Mouse (Mus musculus) left cerebral cortex, postnatal 10 days (tissue): ENCODE data around the gene Agbl3. TPM values are rescaled to one million over a fixed set of nuclear protein-coding genes. Genes with fewer than 3 reads are reported as not detected.

Experiments used
- DNase-seq, 2 experiments: peaks; one replicate each; pipeline ENCODE4 v3.0.0; 2021 to 2022; ENCODE audit warnings: low spot score in 2 of 2, mixed read lengths in 1 of 2; ENCODE audit errors: extremely low spot score in 1 of 2
- intact Hi-C: fragments of 180-260 bp; cut with DNase I; formaldehyde crosslinking; loops from one replicate; pipeline ENCODE4 v1.15.1; 2025
- total RNA-seq, 2 experiments: library from RNA; stranded (reverse); gene quantifications; 2 replicates each; pipeline ENCODE4 v1.2.3; 2021

Gene Agbl3
- total RNA-seq: 10 to 100 TPM; 17.1 to 19.7 TPM

- intact Hi-C loops: loop anchor here (5.0 to 10.0 kb wide), 2 partner anchors 97 to 214 kb away; partner anchors contain the start of gene Cyren
- peak; percentile 94 to 97 for DNase-seq
Measured at GRCm38 (mm10) chr6:34780231-34780942, at the start of gene Agbl3. Gene Agbl3 (plus strand): TSS chr6:34780432.

DNA sequence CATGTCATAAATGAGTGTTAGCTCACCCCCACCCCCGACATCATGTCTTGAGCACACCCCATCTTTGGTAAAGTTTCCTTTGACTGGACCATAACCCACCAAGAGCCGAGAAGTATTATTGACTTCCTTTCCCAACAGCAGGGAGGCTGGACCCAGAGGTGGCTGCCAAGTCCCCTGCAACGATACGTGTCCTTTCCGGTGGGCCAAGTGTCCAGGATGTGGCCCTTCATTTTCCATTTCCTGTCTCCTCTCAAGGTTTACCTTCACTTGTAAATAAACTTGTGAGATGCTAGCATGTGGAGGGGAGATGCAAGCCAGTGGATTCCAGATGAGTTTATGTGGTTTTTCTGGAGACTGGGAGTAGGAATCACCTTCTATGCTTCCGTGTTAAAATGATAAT lies 49.2 kb upstream of the Agbl3 start:
- intact Hi-C loops: no loop called here
- peak in 1 of 2 experiments; percentile 38 for DNase-seq

GRCm38 (mm10) chr6:34731529-34731928 lies 48.7 kb upstream of the Agbl3 start:
- intact Hi-C loops: no loop called here
- DNase-seq: no peak

DNA sequence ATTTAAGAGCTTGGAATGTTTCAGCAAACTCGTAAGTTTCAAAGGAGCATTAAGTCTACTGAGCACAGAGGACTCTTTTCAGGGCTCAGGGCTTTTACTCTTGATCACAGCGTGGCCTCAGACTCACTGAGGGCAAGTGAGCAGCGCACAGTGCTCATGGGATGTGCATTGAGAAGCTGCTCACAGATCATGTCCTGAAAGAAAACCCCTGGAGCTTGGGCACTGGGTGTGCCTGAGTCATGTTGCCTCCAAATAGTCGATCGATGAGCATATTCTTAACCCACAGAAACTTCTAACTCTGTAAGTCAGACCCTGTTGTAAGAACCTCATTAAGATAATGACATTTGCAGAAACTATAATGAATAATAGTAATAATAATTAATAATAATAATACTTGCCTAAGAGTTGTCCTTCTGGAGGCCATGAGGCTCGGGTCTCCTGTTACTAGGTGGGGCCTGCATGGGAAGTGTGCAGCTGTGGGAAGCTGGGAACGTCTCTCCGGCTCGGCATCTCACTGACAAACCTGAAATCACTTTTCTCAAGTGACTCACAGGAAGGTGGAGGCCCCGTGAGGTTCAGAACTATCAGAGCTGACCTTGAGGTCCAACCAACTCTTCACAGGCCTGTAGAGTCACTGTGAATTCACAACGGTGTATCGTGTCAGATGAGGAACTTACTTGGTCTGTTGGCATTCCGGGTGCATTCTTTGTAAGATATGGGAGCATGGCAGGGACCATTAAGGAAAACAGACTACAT lies 45.1 kb upstream of the Agbl3 start:
- intact Hi-C loops: no loop called here
- no peak for DNase-seq

DNA sequence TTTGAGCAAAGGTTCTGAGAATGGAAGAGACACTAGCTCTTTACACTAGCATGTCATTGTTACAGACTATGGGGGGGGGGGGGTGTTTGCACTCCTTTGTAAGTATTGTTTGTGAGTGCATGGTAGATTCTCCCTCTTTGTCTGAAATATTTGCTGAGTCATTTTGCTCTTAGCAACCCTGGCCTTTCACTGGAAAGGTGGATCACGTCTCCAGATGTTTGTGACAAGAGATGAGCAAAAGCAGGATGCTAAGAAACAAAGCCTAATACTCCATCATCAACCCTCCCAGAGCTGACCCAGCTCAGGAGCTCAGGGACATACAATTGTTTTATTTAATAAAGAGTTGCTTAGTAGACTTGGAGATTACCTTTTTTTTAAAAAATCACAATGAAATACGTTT lies 43.3 kb upstream of the Agbl3 start:
- no peak for DNase-seq
- intact Hi-C loops: no loop called here

- intact Hi-C loops: no loop called here
- no peak for DNase-seq
Measured at GRCm38 (mm10) chr6:34743946-34744345, 36.3 kb upstream of the Agbl3 start.

DNA sequence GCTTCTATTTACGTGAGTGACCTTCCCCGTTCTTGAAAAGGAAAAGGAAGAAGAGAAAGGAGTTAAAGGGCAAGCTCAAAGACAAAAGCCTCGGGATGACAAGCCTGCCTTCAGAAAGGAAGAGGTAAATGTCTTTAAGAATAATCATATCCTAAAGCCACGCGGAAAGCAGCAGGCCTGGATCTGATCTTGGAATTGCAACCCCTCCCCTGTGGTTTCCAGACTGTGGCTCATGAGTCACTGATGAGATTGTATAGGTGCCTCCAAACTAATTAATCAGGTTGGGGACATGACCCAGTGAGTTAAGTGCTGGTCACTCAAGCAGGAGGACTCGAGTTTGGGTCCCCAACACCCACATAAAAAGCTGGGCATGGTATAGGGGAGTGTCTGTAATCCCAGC lies 32.4 kb upstream of the Agbl3 start:
- no peak for DNase-seq
- intact Hi-C loops: no loop called here

- no peak for DNase-seq
- intact Hi-C loops: no loop called here
Measured at GRCm38 (mm10) chr6:34748566-34748965, 31.7 kb upstream of the Agbl3 start.

GRCm38 (mm10) chr6:34749526-34749925 lies 30.7 kb upstream of the Agbl3 start:
- no peak for DNase-seq
- intact Hi-C loops: no loop called here

- DNase-seq: no peak
- intact Hi-C loops: loop anchor here (5.0 kb wide), 1 partner anchor 458 kb away; no protein-coding TSS in a partner anchor
Measured at GRCm38 (mm10) chr6:34750487-34751120, 29.6 kb upstream of the Agbl3 start.

DNA sequence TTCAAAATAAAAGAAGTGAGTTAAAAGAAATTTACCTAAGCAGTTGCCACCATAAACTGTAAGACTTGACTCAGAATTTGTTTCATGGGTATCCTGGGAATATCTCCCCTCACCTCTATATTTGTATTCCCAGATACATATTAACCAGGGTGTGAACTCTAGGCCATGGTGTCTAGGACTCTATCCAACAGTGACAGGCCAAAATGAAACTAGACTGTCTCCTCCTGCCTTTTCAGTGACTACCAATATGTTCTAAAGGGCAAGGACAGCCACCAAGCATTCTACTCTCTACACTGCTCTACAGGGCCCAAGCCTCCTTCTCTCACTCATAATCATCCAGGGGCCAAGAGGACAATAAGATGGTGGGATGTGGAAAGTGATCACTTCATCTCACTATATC lies 28.6 kb upstream of the Agbl3 start:
- intact Hi-C loops: loop anchor here (5.0 kb wide), 1 partner anchor 459 kb away; no protein-coding TSS in a partner anchor
- DNase-seq: no peak

GRCm38 (mm10) chr6:34754448-34754847 lies 25.8 kb upstream of the Agbl3 start:
- peak; percentile 48 to 59 for DNase-seq
- intact Hi-C loops: loop anchor here (1.0 to 5.0 kb wide), 2 partner anchors 243 to 462 kb away; no protein-coding TSS in a partner anchor

DNA sequence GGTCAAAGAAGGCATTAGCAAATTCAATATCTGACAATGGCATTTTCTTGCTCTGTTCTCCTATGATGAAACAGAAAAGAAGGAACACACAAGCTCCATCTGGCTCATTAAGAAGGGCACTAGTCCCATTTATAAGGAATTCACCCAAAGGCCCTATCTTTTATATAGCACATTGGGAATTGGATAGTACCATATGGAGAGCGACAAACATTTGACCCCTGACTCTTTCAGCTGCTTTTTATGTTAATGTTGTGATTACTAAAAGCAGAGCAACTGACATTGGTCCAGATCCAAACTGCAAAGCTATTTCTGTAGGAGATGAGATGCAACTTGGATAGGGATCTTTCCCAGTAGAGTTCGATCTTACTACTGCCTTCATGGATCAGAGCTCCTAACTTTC lies 21.9 kb upstream of the Agbl3 start:
- DNase-seq: no peak
- intact Hi-C loops: no loop called here

- DNase-seq: peak; percentile 11 to 56
- intact Hi-C loops: no loop called here
Measured at GRCm38 (mm10) chr6:34760023-34760422, 20.2 kb upstream of the Agbl3 start.

DNA sequence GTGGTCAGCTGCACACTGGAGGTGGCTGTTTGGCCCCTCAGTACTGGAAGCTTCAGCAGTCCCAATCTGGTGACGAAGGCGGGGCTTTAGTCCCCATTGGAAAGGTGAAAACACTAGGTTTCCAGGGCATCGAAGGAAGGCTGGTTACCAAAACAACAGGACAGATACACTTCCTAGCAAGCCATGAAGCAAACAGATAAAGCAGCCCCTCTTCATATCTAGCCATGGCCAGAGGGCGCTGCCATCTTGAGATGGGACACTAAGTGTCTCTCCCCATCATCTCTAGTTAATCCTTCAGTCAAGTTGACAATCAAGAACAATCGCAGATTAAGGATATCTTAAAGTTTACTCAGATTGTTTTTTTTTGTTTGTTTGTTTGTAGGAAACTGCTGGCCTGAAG lies 14.5 kb upstream of the Agbl3 start:
- DNase-seq: no peak
- intact Hi-C loops: no loop called here

DNA sequence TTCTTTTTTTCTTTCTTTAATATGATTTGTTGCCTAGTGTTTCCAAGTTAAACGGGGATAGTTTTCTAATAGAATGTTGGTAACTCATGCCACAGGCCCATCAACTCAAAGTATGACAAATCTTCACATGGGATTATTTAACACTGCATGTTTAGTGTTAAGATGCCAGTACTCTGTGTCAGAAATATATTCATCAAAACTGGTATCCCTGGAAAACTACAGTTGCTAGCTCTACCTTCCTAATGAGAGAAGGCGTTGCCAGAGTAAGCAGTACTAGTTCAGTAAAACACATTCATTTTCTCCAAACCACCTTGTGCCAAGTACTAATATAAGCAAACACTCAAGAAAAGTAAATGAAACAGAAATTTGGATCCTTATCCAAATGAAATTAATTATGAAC lies 10.2 kb upstream of the Agbl3 start:
- no peak for DNase-seq
- intact Hi-C loops: no loop called here

DNA sequence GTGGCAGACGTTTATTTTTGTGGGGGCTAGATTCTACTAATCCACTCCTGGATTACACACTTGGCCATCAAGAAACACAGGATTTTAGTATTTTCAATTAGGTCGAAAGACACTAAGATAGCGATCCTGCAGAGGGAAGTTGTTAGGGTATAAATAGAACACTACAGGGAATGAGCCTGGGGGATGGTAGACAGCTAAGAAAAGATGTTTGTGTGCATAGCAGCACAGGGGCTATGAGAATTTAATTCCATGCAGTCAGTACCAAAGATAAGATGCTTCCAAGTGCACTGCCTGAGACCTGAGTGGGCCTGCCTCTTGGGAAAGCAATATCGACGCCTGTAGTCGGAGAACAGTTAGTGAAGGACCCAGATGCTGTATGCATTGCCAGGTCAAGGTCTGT lies 9.7 kb upstream of the Agbl3 start:
- intact Hi-C loops: no loop called here
- DNase-seq: no peak

DNA sequence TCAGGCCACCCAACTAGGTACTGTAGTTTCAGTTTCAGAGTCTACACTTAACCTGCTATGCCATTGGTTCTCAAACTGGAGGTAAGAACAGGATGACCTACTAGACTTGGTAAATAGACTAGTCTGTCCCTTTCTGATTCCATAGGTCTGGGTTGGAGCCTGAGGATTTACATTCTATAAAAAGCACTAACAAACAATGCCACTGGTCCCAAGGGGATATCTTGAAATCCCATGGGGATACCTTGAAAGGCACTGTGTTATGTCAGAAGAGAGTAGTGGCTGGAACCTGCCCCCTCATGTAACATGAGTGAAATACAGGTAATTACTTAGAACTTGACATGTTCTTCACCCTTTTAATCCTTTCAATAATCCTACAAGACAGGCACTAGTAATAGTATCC lies 3.8 kb upstream of the Agbl3 start:
- intact Hi-C loops: no loop called here
- DNase-seq: no peak

- intact Hi-C loops: no loop called here
- no peak for DNase-seq
Measured at GRCm38 (mm10) chr6:34777094-34777493, 3.1 kb upstream of the Agbl3 start.
